Mouse (Mus musculus) urinary bladder, adult 18-20 months (tissue): Measurements from ENCODE around the gene Mttp.
"Not testable (repeated sequence)": the region's sequence is repeated elsewhere in the genome, so short reads cannot be mapped to it uniquely, and the experiment has no call there.

Source experiments
- DNase-seq, 2 experiments: peaks; one replicate each; pipeline ENCODE4 v3.0.0; 2022; ENCODE audit warnings: low spot score in 2 of 2, mixed read lengths in 2 of 2

Mttp gene

DNA sequence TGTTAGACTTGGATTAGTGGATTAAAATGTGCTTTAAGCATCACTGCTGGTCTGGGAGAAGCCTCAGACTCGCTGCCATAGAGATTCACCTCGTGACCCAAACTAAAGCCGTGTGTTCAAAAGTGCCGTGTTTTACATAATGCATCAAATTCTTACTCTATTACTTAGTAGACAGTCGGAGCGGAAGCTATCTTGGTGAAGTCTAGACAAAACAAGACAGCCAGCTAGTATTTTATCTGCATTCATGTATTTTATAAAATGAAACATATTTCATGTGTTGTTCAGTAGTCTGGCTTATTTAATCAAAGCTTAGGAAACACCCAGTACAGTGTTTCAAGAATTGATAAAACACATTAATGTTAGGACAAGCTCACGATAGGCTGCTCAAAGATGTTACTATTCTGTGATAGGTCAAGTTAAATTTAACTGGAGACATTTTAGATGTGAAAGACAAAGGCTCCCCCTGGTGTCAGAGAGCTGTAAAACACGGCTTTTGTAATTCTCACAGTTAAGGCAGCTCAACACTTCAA is at the start of gene Mttp:
Gene Mttp (minus strand): TSS at position 327 of the 530 bp plus-strand sequence.
- peak; percentile 33 to 59 for DNase-seq

GRCm38 (mm10) chr3:138193683-138194302 is 49.0 kb upstream of the Mttp start, which contains the start of gene 4930579F01Rik:
4930579F01Rik (minus strand) TSS chr3:138193825.
- DNase-seq = no peak

DNA sequence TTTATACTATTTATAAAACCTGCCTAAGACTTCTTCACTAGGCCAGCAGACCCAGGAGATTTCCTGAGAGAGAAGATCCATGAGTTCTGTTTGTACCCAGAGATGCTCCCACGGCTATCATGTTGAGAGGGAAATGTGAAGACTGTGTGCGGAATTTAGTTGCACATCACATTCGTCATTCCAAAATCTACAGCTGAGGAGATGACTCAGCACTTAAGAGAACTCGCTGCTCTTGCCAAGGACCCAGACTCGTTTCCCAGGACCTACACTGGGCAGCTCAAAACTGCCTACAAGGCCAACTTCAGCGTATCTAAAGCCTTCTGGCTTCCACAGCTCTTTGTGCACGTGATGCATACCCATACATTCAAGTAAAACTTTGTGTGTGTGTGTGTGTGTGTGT is 47.5 kb upstream of the Mttp start:
- DNase-seq = no peak

- no peak for DNase-seq
Observed at GRCm38 (mm10) chr3:138185995-138186930, 41.5 kb upstream of the Mttp start.

DNA sequence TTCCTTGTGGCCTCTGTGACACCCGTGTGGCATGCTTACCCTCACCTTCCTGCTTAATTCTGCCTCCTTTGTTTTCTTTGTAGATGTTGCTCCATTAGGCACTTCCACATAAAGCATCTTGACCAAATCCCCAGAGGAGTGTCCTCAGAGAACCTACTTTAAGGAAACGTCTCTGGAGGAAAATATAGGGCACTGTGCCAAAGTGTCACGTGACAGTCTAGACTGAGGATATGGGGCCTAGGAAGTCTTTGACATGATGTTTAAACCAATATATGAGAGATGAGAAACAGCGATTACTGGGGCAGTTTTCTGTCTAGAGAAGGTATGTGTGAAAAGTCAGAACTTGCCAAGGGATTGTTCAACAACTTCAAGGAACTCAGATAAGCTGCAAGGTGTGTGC is 40.5 kb upstream of the Mttp start:
- no peak for DNase-seq

GRCm38 (mm10) chr3:138183371-138183770 is 38.6 kb upstream of the Mttp start:
- no peak for DNase-seq

GRCm38 (mm10) chr3:138182019-138182418 is 37.3 kb upstream of the Mttp start:
- DNase-seq = no peak

GRCm38 (mm10) chr3:138175551-138175950 is 30.8 kb upstream of the Mttp start:
- DNase-seq = no peak

DNA sequence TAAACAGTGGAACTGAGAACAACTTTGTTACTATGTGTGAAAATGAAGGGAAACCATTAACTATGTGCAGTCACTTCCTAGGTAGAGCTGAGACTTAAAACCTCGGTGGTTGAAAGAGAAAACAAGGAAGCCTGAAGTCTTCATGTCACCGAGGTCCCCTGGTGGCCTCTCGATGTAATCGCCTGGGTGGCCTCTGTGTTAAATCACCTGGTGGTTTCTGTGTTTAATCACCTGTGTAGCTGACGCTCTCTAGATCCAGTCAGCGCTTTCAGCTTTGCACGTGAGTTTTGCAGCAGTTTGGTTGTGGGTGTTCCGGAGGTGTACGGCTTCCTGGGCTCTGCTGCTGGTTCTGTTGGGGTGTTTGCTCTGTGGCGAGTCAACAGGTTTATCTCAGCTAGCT is 28.5 kb upstream of the Mttp start:
- DNase-seq = no peak

GRCm38 (mm10) chr3:138162553-138163183 is 17.9 kb upstream of the Mttp start:
- DNase-seq = no peak

DNA sequence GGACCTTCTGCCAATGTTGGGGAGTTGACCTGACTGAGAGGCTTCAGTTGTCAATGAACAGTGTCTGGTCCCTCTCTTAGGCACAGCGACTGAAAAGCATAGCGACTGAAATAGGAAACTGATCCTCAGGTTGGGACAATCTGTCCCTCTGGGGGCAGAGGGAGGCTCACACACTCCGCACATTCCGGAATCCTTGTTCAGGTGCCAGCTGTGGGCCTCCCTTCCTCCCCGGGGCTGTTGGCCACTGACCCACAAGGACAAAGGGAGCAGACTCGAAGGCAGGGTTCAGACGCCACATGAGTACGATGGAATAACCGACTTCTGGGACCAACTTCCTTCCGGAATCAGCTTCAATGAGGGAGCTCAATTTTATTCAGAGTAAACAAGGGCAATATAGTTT is 16.9 kb upstream of the Mttp start:
- no peak for DNase-seq

GRCm38 (mm10) chr3:138156651-138157050 is 11.9 kb upstream of the Mttp start:
- no peak for DNase-seq

GRCm38 (mm10) chr3:138155062-138155461 is 10.3 kb upstream of the Mttp start:
- DNase-seq = no peak

GRCm38 (mm10) chr3:138148811-138149210 is 4.0 kb upstream of the Mttp start:
- DNase-seq = no peak

DNA sequence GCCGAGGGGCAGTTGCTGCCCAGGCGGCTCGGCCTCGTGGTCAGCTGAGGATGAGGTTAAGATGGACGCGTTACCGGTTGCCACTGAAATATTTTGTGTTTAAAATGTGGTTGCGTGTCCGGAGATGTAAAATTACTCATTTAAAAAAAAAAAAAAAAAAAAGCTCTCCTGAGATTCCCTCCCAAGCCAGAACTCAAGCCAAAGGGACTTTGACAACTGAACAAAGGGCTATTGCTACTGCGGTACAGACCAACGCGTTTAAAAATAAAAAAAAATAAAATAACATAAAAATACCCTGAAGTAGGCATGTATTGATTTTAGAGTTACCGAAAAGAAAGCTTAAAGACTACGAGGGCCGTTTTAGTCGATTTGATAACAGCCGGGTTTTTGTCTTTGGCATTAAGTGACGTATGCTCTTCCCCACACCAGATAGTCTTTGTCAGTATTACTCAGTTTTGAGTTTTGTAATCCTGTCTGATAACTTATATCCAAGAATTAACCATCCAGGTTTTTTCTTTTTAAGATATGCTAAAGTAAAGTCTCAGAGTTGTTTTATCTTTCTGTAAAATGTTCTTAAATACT is 617 bp downstream of the Mttp start:
- DNase-seq = no peak

DNA sequence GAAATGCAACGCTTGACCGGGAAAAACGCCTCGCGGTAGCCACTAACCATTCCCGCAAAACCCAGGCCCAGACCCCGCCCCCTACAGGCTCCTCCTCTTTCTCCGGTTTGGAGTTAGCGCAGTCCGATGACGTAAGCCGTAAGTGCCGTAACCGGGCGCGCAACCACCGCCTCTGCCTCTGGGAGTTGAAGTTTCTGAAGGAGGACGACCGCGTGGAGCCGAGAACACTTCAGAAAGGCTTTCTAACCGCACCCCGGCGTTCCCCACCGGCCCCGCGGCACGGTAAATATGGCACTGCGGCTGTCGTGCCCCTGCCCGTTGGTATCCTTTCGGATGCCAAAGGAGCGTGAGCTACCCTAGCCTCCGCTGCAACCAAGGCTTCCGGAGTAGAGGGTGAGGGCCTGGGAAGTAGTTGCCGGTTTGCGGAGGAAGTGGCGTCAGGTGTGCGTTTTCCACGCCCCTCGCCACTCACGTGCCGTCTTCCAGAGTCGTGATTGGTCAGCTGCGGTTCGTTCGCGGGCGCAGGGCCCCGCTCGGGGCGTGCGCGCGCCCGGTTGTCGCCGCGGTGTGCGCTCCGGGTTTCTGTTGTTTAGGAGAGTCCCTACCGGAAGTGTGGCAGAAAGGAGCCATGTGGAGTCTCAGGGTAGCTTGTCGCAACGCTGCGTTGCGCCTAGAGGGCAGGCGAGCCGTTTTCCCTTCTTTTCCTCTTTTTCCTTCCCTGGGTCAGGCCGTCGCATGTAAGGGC is 1.3 kb downstream of the Mttp start, which contains the start of gene Trmt10a:
Gene Trmt10a (plus strand): TSS at position 134 of the 745 bp plus-strand sequence.
- peak; percentile 97 for DNase-seq

DNA sequence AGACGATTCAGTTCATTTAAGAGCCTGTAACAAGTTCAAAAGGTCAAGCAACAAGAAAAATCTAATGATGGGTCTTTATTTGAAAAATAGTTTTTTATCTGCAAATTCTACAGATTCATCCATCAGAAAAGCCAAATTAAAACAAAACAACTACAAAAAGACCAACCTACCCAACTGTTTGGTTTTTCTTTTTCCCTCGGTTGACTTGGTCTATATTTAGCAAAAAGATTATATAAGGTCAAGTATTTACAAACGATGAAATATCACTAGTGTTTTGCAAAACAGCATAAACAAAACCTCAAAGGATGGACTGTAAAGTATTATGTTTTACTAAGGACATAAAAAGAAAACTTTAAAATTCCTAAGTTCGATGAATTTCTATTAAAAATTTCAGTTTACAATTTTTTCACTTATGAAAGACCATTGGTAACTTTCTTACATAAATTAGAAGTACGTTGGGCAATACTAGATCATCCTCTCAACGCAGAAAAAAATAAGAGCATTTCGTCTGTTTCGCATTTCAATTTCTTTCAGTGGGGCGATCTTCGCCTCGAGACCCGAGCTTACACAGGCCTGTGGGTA is 1.9 kb downstream of the Mttp start:
- no peak for DNase-seq

DNA sequence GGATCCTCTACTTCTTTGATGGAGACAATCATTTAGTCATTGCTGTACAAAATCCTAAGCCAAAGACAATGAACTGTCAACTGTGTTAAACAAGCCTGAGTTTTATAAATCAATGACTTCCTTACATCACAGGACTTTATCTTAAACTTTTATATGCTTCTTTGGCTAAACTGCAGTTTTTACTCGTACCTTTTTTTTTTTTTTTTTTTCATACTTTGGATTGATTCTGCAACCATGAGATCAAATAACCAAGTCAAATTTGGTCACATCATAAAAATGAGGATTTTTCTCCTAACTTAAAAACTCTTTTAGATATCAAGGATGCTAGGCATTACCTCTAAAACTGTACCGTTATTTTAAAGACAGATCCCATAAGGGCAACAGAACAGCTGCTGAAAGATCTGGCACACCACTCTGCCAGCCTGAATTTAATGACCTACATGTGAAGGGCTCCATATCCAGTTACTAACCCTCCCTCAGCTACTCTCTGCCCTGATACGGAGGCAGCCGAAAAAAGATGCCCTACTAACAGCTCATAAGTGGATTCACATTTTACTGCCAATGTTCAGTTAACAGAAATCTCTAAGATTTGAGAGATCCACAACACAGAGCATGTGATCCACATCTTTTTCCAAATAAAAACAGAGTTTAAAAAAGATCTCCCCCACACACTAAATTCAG is 2.6 kb downstream of the Mttp start:
- DNase-seq = no peak

DNA sequence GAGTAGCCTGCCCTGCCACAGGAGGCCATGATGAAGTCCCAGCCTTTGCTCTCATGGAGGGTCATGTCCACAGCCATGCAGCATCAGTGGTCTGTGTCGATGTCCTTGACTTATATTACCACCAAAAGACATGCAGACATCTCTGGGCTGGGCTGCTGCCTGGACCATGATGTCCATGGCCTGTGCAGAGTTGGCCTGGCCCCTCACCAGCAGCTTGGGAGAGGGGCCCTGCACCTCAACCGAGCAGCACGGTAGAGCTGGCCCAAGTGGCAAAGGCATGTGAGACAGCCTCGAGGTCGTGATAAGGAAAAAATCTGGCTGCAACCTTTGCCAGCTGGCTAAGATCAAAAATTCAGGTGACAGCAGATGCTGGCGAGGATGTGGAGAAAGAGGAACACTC is 5.1 kb downstream of the Mttp start:
- no peak for DNase-seq

DNA sequence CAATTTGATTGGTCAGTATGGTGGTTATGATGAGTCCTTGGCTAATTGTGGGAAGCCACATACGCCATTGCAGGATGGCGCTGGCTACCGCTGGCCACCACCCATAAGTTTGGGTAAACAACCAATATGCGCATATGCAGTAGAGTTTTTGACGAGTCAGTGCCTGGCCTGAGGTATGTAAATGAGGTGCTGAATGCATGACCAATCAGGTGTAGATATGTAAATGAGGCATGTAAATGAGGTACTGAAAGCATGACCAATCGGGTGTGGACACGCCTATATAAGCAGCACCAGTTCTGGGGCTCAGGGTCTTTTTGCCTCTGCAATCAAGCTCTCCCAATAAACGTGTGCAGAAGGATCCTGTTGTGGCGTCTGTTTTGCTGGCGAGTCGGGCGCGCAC is 6.6 kb downstream of the Mttp start:
- not testable (repeated sequence) for DNase-seq
